In the genomic region with DNA sequence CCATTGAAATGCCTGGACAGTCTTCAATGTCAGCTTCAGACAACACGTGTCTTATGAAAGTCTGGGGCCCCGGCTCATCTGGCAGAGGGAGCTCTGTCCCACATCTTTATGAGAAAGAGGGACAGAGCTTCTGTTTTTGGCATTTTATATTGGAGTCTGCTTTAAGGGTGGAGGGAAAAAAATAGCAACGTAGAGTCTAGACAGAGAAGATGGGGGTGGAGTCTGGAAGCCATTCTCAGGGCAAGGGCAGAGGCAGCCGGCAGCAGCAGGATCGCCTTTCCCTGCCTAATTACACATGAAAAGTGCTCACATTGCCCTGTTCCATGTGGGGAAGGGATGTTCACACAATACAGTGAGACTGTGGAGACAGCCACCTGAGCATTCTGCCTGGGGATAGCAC, we compare ENCODE assay signal across 17 mouse cellular contexts. TPM values are rescaled to one million over a fixed set of nuclear protein-coding genes. Genes with fewer than 3 reads are reported as not detected.
A peak's percentile ranks its signal among the peaks of the same experiment; 100 is the strongest.
DNase-seq lines count a peak whose midpoint lies in the region; ATAC-seq and TF ChIP-seq lines count a peak whose summit lies in the region.
"Had no signal": no experiment of that assay in that cellular context is flagged by ENCODE, and none has a peak within 500 bp of the region (broad histone marks: within the 10 kb centered on the region; RNA-seq: fewer than 3 reads in every experiment).

No protein-coding gene starts in this region.

- H3K4me2 ChIP-seq in kidney, postnatal 0 days (ENCODE audit: low read length): no peak overlapping the region
- H3K4me2 ChIP-seq: forebrain, embryonic 13.5 days; liver, embryonic 13.5 days had no signal

- ATAC-seq in kidney, postnatal 0 days (replicated peaks; ENCODE audit: low FRiP score, low read depth): no peak
- ATAC-seq: forebrain, embryonic 13.5 days had no signal

- intact Hi-C loops in heart, postnatal 10 days (cut with DNase I): no loop called here

- no peak for TF ChIP-seq POLR2A in kidney, adult 2 months (IDR thresholded peaks at IDR 0.05; ENCODE audit: low read depth, low read length)

- H3K36me3 ChIP-seq in kidney, postnatal 0 days (ENCODE audit: insufficient read depth, low read length): no peaks in the 10 kb centered on the region
- H3K36me3 ChIP-seq in kidney, adult 2 months (ENCODE audit: control insufficient read depth, insufficient read depth, low read length): no peaks in the 10 kb centered on the region
- H3K36me3 ChIP-seq: liver, embryonic 13.5 days had no signal

- no peak overlapping the region for H3K9ac ChIP-seq in kidney, postnatal 0 days (ENCODE audit: low read depth, low read length)
- H3K9ac ChIP-seq: forebrain, embryonic 13.5 days; liver, embryonic 13.5 days had no signal

- peak; percentile 19 for DNase-seq in kidney, postnatal 0 days (ENCODE audit: low spot score)
- no peak for DNase-seq in kidney, adult 2 months
- DNase-seq in NIH3T3 (ENCODE audit: low read depth): peak; percentile 7
- peak; percentile 44 for DNase-seq in embryo, embryonic 10.5 days (ENCODE audit: low spot score)
- DNase-seq in fibroblast of lung, adult 2 months (ENCODE audit: low read depth): peak; percentile 84
- no peak for DNase-seq in heart, postnatal 10 days
- no peak for DNase-seq in left cerebral cortex, adult 11 months (ENCODE audit: low spot score)
- DNase-seq in layer of hippocampus, adult 9-10 months (ENCODE audit: low spot score): no peak
- DNase-seq: adrenal gland, adult 8-10 months; cerebellum, adult 8-10 months; heart, adult 18-20 months; kidney, adult 8-10 months; liver, embryonic 13.5 days; thymus, postnatal 14 days had no signal

- H3K27me3 ChIP-seq in kidney, postnatal 0 days (ENCODE audit: insufficient read depth, low read length): no peaks in the 10 kb centered on the region
- H3K27me3 ChIP-seq in kidney, adult 2 months (replicated peaks; ENCODE audit: control insufficient read depth, insufficient read depth, low read length): no peaks in the 10 kb centered on the region
- H3K27me3 ChIP-seq: forebrain, embryonic 13.5 days; liver, embryonic 13.5 days had no signal

- no peak overlapping the region for H3K27ac ChIP-seq in kidney, postnatal 0 days
- H3K27ac ChIP-seq in kidney, adult 2 months (ENCODE audit: insufficient read depth, low read depth, low read length): no peak overlapping the region
- H3K27ac ChIP-seq: forebrain, embryonic 13.5 days; layer of hippocampus, adult 2 months; liver, embryonic 13.5 days had no signal

- no peaks in the 10 kb centered on the region for H3K4me1 ChIP-seq in kidney, postnatal 0 days (replicated peaks; ENCODE audit: insufficient read depth, low read length)
- 0 out of 2 replicates have a peak, but pooled peaks cover 4% of the 10 kb centered on the region for H3K4me1 ChIP-seq in kidney, adult 2 months (ENCODE audit: control insufficient read depth, insufficient read depth, low read length)
- H3K4me1 ChIP-seq: liver, embryonic 13.5 days had no signal

- WGBS in kidney, postnatal 0 days: 29% methylated on average over 5 of the region's 5 CpGs
- 37% methylated on average over 5 of the region's 5 CpGs for WGBS in kidney, adult 2 months

- H3K9me3 ChIP-seq in kidney, postnatal 0 days (replicated peaks; ENCODE audit: low read length): no peaks in the 10 kb centered on the region
- H3K9me3 ChIP-seq: forebrain, embryonic 13.5 days; liver, embryonic 13.5 days had no signal

- no peak overlapping the region for H3K4me3 ChIP-seq in kidney, postnatal 0 days (replicated peaks; ENCODE audit: low read depth, low read length)
- H3K4me3 ChIP-seq in kidney, adult 2 months (ENCODE audit: insufficient read depth, low read depth, low read length): no peak overlapping the region
- H3K4me3 ChIP-seq: forebrain, embryonic 13.5 days; layer of hippocampus, adult 2 months; liver, embryonic 13.5 days; myocyte had no signal

- no peak for TF ChIP-seq CTCF in kidney, postnatal 0 days (IDR thresholded peaks at IDR 0.05; ENCODE audit: low read depth)
- no peak for TF ChIP-seq CTCF in kidney, adult 2 months (conservative IDR thresholded peaks at IDR 0.05; ENCODE audit: insufficient read depth, insufficient read length, low read depth, low read length)

RNA-seq across cellular contexts. Expression of gene Erg, which starts 16.1 kb away (rescaled TPM):
- polyA plus RNA-seq in kidney, postnatal 0 days (2015; fragmentation: Nextera tagmentation; extraction: Ambion mirVana): 6.4 TPM in 2 replicates
- polyA plus RNA-seq in kidney, adult 2 months (2012; rRNA removed): 15.3 and 20.0 TPM in 2 replicates
- 10 to 100 TPM; 49.6 to 54.5 TPM for total RNA-seq in heart, postnatal 10 days (2021)

Comparison
In these comparisons a context has a peak if more than half of its experiments do, and no peak if none do; other contexts are left out.
1. DNase-seq: peak in kidney, postnatal 0 days (single experiment), NIH3T3 (single experiment), embryo, embryonic 10.5 days (single experiment) and fibroblast of lung, adult 2 months (single experiment); none in kidney, adult 2 months (single experiment), heart, postnatal 10 days (0 of 2), left cerebral cortex, adult 11 months (single experiment) and layer of hippocampus, adult 9-10 months (single experiment).